Mouse (Mus musculus) heart, embryonic 10.5 days (tissue): ENCODE measurements around the gene Arfip2. TPM values are rescaled to one million over a fixed set of nuclear protein-coding genes. Genes with fewer than 3 reads are reported as not detected.

Experiments used
- DNase-seq: peaks from one replicate; pipeline ENCODE4 v3.0.0-alpha.2; 2017; ENCODE audit warnings: low spot score
- H3K27ac ChIP-seq: fragments of 300-500 bp; sonication (generic); 2 replicates; pipeline ENCODE4 v1.5.1; 2016; ENCODE audit warnings: mild to moderate bottlenecking
- H3K27me3 ChIP-seq: fragments of 300-500 bp; sonication (generic); 2 replicates; pipeline ENCODE4 v1.6.1; 2016; ENCODE audit warnings: mild to moderate bottlenecking; ENCODE audit not compliant: poor library complexity, insufficient read depth, severe bottlenecking
- H3K36me3 ChIP-seq: fragments of 300-500 bp; sonication (generic); 2 replicates; pipeline ENCODE4 v1.6.1; 2016; ENCODE audit warnings: mild to moderate bottlenecking, moderate library complexity
- H3K4me1 ChIP-seq: fragments of 300-500 bp; sonication (generic); 2 replicates; pipeline ENCODE4 v1.6.1; 2016; ENCODE audit warnings: mild to moderate bottlenecking
- H3K4me3 ChIP-seq: fragments of 300-500 bp; sonication (generic); 2 replicates; pipeline ENCODE4 v1.5.1; 2016; ENCODE audit warnings: mild to moderate bottlenecking, moderate library complexity
- H3K9me3 ChIP-seq: fragments of 300-500 bp; sonication (generic); 2 replicates; pipeline ENCODE4 v1.6.1; 2016; ENCODE audit warnings: mild to moderate bottlenecking, moderate library complexity
- WGBS: fragments of 180-500 bp; shearing (Covaris S2); methylation state at CpG from one replicate; pipeline ENCODE4 v1.1.7; 2016; 5-methylcytosine and 5-hydroxymethylcytosine counted together
- polyA plus RNA-seq: library from polyadenylated mRNA; unstranded; fragments of >200 nt; fragmentation: Nextera tagmentation; extraction: Ambion mirVana; gene quantifications from 2 replicates; pipeline ENCODE4 v1.2.1, GENCODE M21; 2016

The Arfip2 gene
- polyA plus RNA-seq, 1 experiment from 2014 or later = 56.2 TPM

- H3K4me1 ChIP-seq = peaks cover 52% of the 10 kb centered on the region
- WGBS = under 1% methylated on average over 43 of the region's 71 CpGs
Measured at GRCm38 (mm10) chr7:105633127-105633800, 7.0 kb downstream of the Arfip2 start, which contains the start of gene Trim3. Gene Trim3, minus strand, starts transcription at chr7:105633571.

DNA sequence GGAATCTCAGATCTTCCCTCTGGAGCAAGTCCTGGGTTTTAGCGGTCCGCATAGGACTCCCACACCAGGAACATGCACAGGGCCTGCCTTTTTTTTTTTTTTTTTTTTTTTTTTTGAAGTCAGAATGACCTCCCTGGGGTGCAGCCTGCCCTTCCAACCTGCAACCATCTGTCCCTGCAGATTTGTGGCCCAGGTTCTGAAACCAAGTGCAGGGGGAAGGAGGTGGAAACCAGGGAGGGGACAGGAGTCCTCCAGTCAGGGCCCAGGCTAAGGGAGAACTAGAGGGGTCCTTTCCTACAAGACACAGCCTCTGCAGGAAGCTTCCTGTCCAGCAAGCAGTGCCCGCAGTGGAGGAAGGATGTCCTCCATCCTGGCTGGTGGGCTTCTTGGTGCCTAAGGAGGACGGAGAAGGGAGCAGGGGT lies 7.7 kb downstream of the Arfip2 start:
- H3K4me1 ChIP-seq = peaks cover 51% of the 10 kb centered on the region
- H3K9me3 ChIP-seq = no peaks in the 10 kb centered on the region
- H3K36me3 ChIP-seq = peaks cover 22% of the 10 kb centered on the region
- WGBS = 17% methylated on average over 4 of the region's 4 CpGs
- no peaks in the 10 kb centered on the region; the same call in 1 of the 2 replicates for H3K27me3 ChIP-seq
- H3K27ac ChIP-seq = peak overlapping the region; percentile 94
- DNase-seq = peak; percentile 73
- peak overlapping the region; percentile 79 for H3K4me3 ChIP-seq

More at GRCm38 (mm10) chr7:105633127-105633800, 7.0 kb downstream of the Arfip2 start, which contains the start of gene Trim3:
- Histone ChIP-seq H3K9me3 (no peaks in the 10 kb centered on the region), H3K27ac (peak within 1 kb of the TSS; percentile 94), H3K27me3 (no peaks in the 10 kb centered on the region; the same call in 1 of the 2 replicates), H3K4me3 (peak within 1 kb of the TSS; percentile 79), H3K36me3 (peaks cover 29% of the 10 kb centered on the region)
- DNase-seq = peak; percentile 94

- Histone ChIP-seq H3K4me3 (no peak overlapping the region), H3K27me3 (no peaks in the 10 kb centered on the region), H3K27ac (no peak overlapping the region), H3K36me3 (peaks cover 11% of the 10 kb centered on the region), H3K4me1 (peaks cover 45% of the 10 kb centered on the region), H3K9me3 (no peaks in the 10 kb centered on the region)
- WGBS = 15% methylated on average over 3 of the region's 3 CpGs
- peak; percentile 74 for DNase-seq
Measured at GRCm38 (mm10) chr7:105628633-105629032, 11.6 kb downstream of the Arfip2 start.

- no peak overlapping the region for H3K27ac ChIP-seq
- 72% methylated on average over 6 of the region's 6 CpGs for whole genome bisulfite sequencing
- H3K9me3 ChIP-seq = no peaks in the 10 kb centered on the region
- no peak overlapping the region for H3K4me3 ChIP-seq
- H3K36me3 ChIP-seq = peaks cover 38% of the 10 kb centered on the region
- no peaks in the 10 kb centered on the region for H3K27me3 ChIP-seq
- no peak for DNase-seq
- peaks cover 31% of the 10 kb centered on the region for H3K4me1 ChIP-seq
Measured at GRCm38 (mm10) chr7:105625397-105625796, 14.8 kb downstream of the Arfip2 start.

DNA sequence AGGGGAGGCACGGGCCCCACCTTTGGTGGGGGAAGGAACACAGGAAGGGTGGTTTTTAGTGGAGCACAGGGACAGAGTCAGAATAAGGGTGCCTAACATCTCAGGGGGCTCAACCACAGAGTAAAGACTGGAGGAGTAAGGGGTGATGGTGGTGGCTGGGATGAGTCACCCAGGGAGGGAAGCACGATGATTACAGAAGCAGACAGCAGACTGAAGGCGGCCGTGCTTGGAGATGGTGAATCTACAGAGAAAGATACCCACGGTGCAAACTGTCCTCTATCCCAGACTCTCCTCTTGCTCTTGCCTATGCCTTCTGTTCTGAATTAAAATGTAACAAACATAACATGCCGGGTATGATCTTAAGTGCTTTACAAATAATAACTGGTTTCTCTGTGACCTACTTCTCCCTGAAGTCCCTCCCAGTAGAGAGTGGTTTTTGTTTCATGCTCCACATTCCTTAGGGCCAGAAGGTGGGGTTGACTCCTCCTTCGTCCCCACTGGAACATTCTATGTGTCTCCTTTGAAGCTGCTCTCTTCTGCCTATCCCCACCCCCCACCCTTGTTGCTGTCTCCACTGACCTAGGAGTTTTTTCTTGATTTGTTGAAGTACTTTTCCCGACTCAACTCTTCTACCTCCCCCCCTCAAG lies 18.4 kb downstream of the Arfip2 start:
- peaks cover 74% of the 10 kb centered on the region for H3K36me3 ChIP-seq

GRCm38 (mm10) chr7:105621053-105621452 lies 19.2 kb downstream of the Arfip2 start:
- DNase-seq = no peak
- Histone ChIP-seq H3K4me3 (no peak overlapping the region), H3K36me3 (peaks cover 81% of the 10 kb centered on the region), H3K27ac (no peak overlapping the region), H3K4me1 (peaks cover 32% of the 10 kb centered on the region), H3K27me3 (no peaks in the 10 kb centered on the region), H3K9me3 (no peaks in the 10 kb centered on the region)
- WGBS = 67% methylated on average over 4 of the region's 4 CpGs

More for the DNA sequence above, 18.4 kb downstream of the Arfip2 start:
- H3K4me3 ChIP-seq = no peak overlapping the region
- H3K4me1 ChIP-seq = peaks cover 28% of the 10 kb centered on the region
- H3K27me3 ChIP-seq = no peaks in the 10 kb centered on the region
- no peaks in the 10 kb centered on the region for H3K9me3 ChIP-seq
- 74% methylated on average over 8 of the region's 8 CpGs for WGBS
- no peak for DNase-seq
- no peak overlapping the region for H3K27ac ChIP-seq

DNA sequence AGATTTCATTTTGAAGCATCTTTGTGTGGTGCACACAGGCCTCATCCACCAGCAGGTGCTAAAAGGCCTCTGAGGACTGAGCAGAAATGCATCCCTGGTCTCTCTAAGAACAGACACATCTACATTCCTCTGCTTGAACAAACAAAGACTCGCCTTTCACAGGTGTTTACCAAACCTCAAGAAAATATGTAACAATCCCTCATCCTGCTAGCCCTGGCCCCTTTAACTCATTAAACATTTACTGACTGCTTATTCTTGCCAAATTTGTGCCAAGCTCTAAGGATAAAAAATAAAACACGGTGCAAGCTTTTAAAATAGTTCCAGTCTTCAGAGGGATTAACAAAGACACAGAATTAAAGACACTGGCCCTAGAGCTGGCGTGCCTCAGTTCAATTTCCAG lies 20.5 kb downstream of the Arfip2 start:
- H3K36me3 ChIP-seq = peaks cover 93% of the 10 kb centered on the region
- H3K27me3 ChIP-seq = no peaks in the 10 kb centered on the region

DNA sequence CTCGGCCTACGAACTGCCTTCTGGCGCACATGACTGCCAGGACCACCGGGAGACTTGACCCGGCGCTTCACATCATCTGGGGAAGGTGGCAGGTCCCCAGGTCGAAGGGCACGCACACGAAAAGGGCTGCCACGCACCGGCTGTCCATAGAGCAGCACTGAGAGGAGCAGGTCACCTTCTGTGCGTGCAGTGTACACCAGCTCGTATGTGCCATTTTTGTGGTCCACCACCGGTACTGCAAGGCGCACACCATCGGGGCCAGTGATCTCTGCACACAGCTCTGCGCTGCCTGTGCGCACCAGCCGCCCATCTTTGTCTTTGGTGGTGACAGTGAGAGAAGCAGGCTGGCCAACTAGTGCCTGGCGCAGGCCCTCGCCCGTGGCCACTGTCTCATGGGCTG lies 22.4 kb downstream of the Arfip2 start:
- no peak overlapping the region for H3K27ac ChIP-seq
- H3K27me3 ChIP-seq = no peaks in the 10 kb centered on the region
- H3K36me3 ChIP-seq = peaks cover 93% of the 10 kb centered on the region
- 96% methylated on average over 22 of the region's 22 CpGs for WGBS
- H3K4me3 ChIP-seq = no peak overlapping the region
- no peak for DNase-seq
- peaks cover 30% of the 10 kb centered on the region for H3K4me1 ChIP-seq
- no peaks in the 10 kb centered on the region for H3K9me3 ChIP-seq

More for the DNA sequence above, 20.5 kb downstream of the Arfip2 start:
- Histone ChIP-seq H3K27ac (no peak overlapping the region), H3K9me3 (no peaks in the 10 kb centered on the region), H3K4me3 (no peak overlapping the region), H3K4me1 (peaks cover 30% of the 10 kb centered on the region)
- 82% methylated on average over 3 of the region's 3 CpGs for WGBS
- DNase-seq = no peak

DNA sequence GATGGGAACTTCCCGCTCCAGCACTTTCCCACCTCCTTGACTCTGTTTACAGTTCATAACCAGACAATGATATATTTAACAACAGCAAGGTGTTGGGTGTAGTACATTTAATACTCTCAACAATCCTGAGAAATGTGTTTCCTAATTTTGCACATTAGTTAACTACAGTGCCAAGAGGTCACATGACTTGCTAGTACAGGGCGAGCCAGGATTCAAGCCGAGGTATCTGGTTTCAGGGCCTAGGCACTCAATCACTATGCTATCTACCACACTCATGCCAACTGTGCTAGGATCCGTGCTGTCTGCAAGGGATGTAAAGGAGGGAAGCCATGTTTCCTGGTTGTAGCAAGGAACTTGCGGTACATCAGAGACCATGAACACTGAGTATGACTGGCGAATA lies 23.7 kb downstream of the Arfip2 start:
- 72% methylated on average over 6 of the region's 6 CpGs for WGBS
- peaks cover 30% of the 10 kb centered on the region for H3K4me1 ChIP-seq
- H3K27me3 ChIP-seq = no peaks in the 10 kb centered on the region
- H3K27ac ChIP-seq = no peak overlapping the region
- no peak overlapping the region for H3K4me3 ChIP-seq
- no peaks in the 10 kb centered on the region for H3K9me3 ChIP-seq
- peaks cover 96% of the 10 kb centered on the region for H3K36me3 ChIP-seq
- no peak for DNase-seq

DNA sequence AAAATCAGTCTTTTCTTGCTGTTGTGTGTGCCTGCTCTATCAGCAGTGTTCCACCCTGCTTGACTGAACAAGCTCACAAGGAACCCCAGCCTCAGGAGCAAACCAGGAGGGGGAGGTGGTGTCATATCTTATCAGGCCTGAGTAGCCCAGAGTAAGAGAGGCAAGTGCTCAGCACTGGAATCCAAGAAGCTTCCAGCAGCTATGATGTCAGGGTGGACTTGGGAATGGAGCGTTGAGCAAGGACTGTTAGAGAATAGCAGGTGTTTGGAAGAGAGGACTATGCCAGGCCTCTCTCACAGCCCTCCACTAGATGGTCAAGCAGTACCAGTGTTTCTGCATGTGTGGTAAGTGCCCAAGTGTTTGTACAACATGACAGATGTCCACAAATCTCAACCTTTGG lies 24.5 kb downstream of the Arfip2 start:
- Histone ChIP-seq H3K4me3 (no peak overlapping the region), H3K4me1 (peaks cover 30% of the 10 kb centered on the region), H3K27ac (no peak overlapping the region), H3K27me3 (no peaks in the 10 kb centered on the region), H3K9me3 (no peaks in the 10 kb centered on the region), H3K36me3 (peaks cover 98% of the 10 kb centered on the region)
- DNase-seq = no peak
- 31% methylated on average over 1 of the region's 1 CpGs for WGBS

GRCm38 (mm10) chr7:105614400-105614799 lies 25.8 kb downstream of the Arfip2 start:
- WGBS = 90% methylated on average over 1 of the region's 1 CpGs
- peaks cover 95% of the 10 kb centered on the region for H3K36me3 ChIP-seq
- no peak overlapping the region for H3K27ac ChIP-seq
- DNase-seq = no peak
- no peak overlapping the region for H3K4me3 ChIP-seq
- H3K9me3 ChIP-seq = no peaks in the 10 kb centered on the region
- peaks cover 30% of the 10 kb centered on the region for H3K4me1 ChIP-seq
- no peaks in the 10 kb centered on the region for H3K27me3 ChIP-seq

- H3K36me3 ChIP-seq = peaks cover 68% of the 10 kb centered on the region
- no peaks in the 10 kb centered on the region for H3K9me3 ChIP-seq
- H3K4me3 ChIP-seq = no peak overlapping the region
- peaks cover 9% of the 10 kb centered on the region; the same call in 1 of the 2 replicates for H3K4me1 ChIP-seq
- WGBS = 79% methylated on average over 1 of the region's 1 CpGs
- no peak for DNase-seq
- no peaks in the 10 kb centered on the region for H3K27me3 ChIP-seq
- H3K27ac ChIP-seq = no peak overlapping the region
Measured at GRCm38 (mm10) chr7:105611767-105612166, 28.4 kb downstream of the Arfip2 start.

GRCm38 (mm10) chr7:105608467-105608866 lies 31.7 kb downstream of the Arfip2 start:
- Histone ChIP-seq H3K9me3 (peaks cover 3% of the 10 kb centered on the region; the same call in 1 of the 2 replicates), H3K4me3 (no peak overlapping the region), H3K36me3 (peaks cover 37% of the 10 kb centered on the region), H3K27ac (no peak overlapping the region), H3K4me1 (no peaks in the 10 kb centered on the region), H3K27me3 (no peaks in the 10 kb centered on the region)
- WGBS = 82% methylated on average over 3 of the region's 3 CpGs
- no peak for DNase-seq
